Mouse (Mus musculus) hindbrain, embryonic 11.5 days (tissue): Measurements from ENCODE around the gene Med11. TPM values are rescaled to one million over a fixed set of nuclear protein-coding genes. Genes with fewer than 3 reads are reported as not detected.
"Not testable (repeated sequence)": the region's sequence is repeated elsewhere in the genome, so short reads cannot be mapped to it uniquely, and the experiment has no call there.

ENCODE experiments used
- ATAC-seq: fragments of 200-750 bp; cut with Nextera tagmentation; 2 replicates; pipeline ENCODE4 v1.8.0; 2017; ENCODE audit warnings: mild to moderate bottlenecking, moderate TSS enrichment, moderate library complexity; ENCODE audit not compliant: low FRiP score
- DNase-seq: peaks from one replicate; pipeline ENCODE4 v3.0.0-alpha.2; 2015; ENCODE audit warnings: low spot score
- H3K27ac ChIP-seq: fragments of 300-500 bp; sonication (generic); 2 replicates; pipeline ENCODE4 v1.5.1; 2014; ENCODE audit warnings: mild to moderate bottlenecking, low read depth, low read length
- H3K27me3 ChIP-seq: fragments of 300-500 bp; sonication (generic); 2 replicates; pipeline ENCODE4 v1.6.1; 2014; ENCODE audit warnings: mild to moderate bottlenecking, low read length, moderate library complexity, mixed read lengths; ENCODE audit not compliant: control insufficient read depth, insufficient read depth
- H3K36me3 ChIP-seq: fragments of 300-500 bp; sonication (generic); 2 replicates; pipeline ENCODE4 v1.6.1; 2014; ENCODE audit warnings: mild to moderate bottlenecking, low read length, moderate library complexity, mixed read lengths; ENCODE audit not compliant: control insufficient read depth, insufficient read depth
- H3K4me1 ChIP-seq: fragments of 300-500 bp; sonication (generic); replicated peaks from 2 replicates; pipeline ENCODE4 v1.6.1; 2014; ENCODE audit warnings: low read length, mixed read lengths; ENCODE audit not compliant: control insufficient read depth, insufficient read depth
- H3K4me2 ChIP-seq: fragments of 300-500 bp; sonication (generic); replicated peaks from 2 replicates; pipeline ENCODE4 v1.6.1; 2014; ENCODE audit warnings: mild to moderate bottlenecking, low read depth, low read length
- H3K4me3 ChIP-seq: fragments of 300-500 bp; sonication (generic); 2 replicates; pipeline ENCODE4 v1.5.1; 2014; ENCODE audit warnings: low read depth, low read length
- H3K9ac ChIP-seq: fragments of 300-500 bp; sonication (generic); 2 replicates; pipeline ENCODE4 v1.6.1; 2014; ENCODE audit warnings: low read depth, low read length
- H3K9me3 ChIP-seq: fragments of 300-500 bp; sonication (generic); 2 replicates; pipeline ENCODE4 v1.6.1; 2016; ENCODE audit warnings: low read length; ENCODE audit not compliant: control insufficient read depth
- WGBS: fragments of 180-500 bp; shearing (Covaris S2); extraction: QIAGEN DNeasy Blood & Tissue Kit; methylation state at CpG from one replicate; pipeline ENCODE4 v1.1.7; 2014; 5-methylcytosine and 5-hydroxymethylcytosine counted together
- polyA plus RNA-seq: library from polyadenylated mRNA; unstranded; fragments of >200 nt; fragmentation: Nextera tagmentation; extraction: Ambion mirVana; gene quantifications from 2 replicates; pipeline ENCODE4 v1.2.1, GENCODE M21; 2014

The Med11 gene
- polyA plus RNA-seq, 1 experiment from 2014 or later = 40.2 TPM

DNA sequence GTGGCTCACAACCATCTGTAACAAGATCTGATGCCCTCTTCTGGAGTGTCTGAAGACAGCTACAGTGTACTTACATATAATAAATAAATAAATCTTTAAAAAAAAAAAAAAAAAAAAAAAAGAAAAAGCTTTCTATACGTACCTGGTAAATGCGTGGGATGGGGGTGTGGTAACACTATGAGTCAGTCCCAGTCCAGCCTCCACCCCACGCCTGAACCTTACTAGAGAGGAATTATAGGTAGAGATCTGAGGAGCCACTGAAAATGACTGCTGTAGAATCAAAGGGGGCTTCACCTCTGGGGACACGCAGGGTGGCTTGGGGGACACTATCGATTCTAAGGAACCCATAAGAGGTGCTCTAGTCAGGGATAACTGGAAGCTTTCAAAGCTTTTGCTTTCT lies 21.6 kb downstream of the Med11 start:
- not testable (repeated sequence) for ATAC-seq, DNase-seq, H3K4me2 ChIP-seq, H3K4me3 ChIP-seq, H3K9ac ChIP-seq, H3K9me3 ChIP-seq, H3K27ac ChIP-seq, H3K4me1 ChIP-seq, H3K36me3 ChIP-seq, H3K27me3 ChIP-seq
- 90% methylated on average over 5 of the region's 5 CpGs for WGBS

DNA sequence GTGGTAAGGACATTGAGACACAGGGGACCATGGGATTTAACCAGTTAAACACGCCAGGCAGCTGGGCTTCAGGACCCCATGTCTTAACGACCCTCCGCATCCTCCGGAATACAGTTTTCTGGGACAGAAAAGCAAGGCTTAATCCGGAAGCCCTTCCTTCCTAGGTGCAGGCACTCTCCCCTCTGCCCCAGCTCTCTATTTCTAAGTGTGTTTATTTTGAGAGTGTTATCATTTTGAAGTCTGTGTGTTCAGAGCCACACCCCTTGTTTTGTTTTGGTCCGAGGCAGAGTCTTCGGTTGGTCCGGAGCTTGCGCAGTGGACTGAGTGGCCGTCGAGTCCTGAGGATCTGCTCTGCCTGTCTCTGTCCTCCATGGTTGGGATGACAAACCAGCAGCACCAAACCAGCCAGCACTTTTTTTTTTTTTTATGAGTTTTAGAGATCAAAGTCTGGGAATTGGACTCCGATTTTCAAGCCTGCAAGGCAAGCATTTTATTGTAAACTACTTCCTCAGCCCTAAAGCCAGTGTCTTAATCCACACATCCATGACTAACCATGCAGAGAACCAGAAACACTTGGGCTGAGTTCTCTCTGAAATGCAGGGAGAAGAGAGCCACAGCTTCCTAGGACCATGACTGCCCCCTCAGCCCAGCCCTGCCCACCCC lies 23.3 kb downstream of the Med11 start:
- ATAC-seq (no peak), DNase-seq (no peak)
- no peak overlapping the region for H3K4me2 ChIP-seq
- 89% methylated on average over 12 of the region's 12 CpGs for WGBS
- no peak overlapping the region for H3K9ac ChIP-seq
- H3K36me3 ChIP-seq = no peaks in the 10 kb centered on the region
- H3K27me3 ChIP-seq = no peaks in the 10 kb centered on the region
- H3K9me3 ChIP-seq = no peaks in the 10 kb centered on the region
- no peak overlapping the region for H3K4me3 ChIP-seq
- H3K27ac ChIP-seq = no peak overlapping the region
- H3K4me1 ChIP-seq = no peaks in the 10 kb centered on the region

DNA sequence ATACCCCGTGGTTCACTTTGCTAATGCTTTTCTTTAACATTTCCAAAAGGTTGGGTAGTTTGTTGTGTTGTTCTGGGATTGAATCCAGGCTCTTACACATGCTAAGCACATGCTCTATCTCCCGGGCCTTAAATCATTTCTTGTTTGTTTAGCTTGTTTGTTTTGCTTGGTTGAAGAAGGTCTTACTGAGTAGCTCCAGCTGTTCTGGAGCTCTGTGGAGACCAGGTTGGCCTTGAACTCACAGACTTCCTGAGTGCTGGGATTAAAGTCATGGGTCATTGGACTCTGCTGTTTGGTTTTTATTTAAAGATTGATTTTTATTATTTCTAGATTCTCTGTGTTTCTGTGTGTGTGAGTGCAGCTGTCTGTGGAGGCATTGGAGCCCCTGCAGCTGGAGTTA lies 33.8 kb downstream of the Med11 start:
- Histone ChIP-seq H3K9me3 (no peaks in the 10 kb centered on the region), H3K4me2 (no peak overlapping the region), H3K36me3 (no peaks in the 10 kb centered on the region), H3K27ac (no peak overlapping the region), H3K9ac (no peak overlapping the region), H3K27me3 (no peaks in the 10 kb centered on the region), H3K4me1 (no peaks in the 10 kb centered on the region), H3K4me3 (no peak overlapping the region)
- 58% methylated on average over 2 of the region's 2 CpGs for WGBS
- ATAC-seq = no peak
- no peak for DNase-seq

DNA sequence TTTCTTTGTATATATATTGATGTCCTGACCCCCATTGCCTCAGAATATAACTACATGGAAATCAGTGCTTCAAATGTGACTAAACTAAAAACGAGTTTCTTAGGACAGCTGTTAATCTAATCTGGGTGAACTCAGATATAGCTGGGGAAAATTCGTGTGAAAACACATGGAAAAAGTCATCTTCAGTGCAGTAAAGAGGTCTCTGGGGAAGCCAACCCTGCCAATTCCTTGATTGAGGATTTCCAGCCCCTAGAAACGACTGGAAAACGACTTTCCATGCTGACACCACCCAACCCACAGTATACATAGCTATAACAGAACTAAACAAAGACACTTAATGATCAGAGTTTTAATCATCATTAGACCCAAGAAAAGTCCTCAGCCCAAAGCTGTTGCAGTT lies 36.1 kb downstream of the Med11 start:
- ATAC-seq = no peak
- H3K9me3 ChIP-seq = no peaks in the 10 kb centered on the region
- H3K4me1 ChIP-seq = no peaks in the 10 kb centered on the region
- H3K9ac ChIP-seq = no peak overlapping the region
- H3K27me3 ChIP-seq = no peaks in the 10 kb centered on the region
- WGBS = 48% methylated on average over 4 of the region's 4 CpGs
- DNase-seq = no peak
- H3K4me2 ChIP-seq = no peak overlapping the region
- H3K36me3 ChIP-seq = no peaks in the 10 kb centered on the region
- H3K4me3 ChIP-seq = no peak overlapping the region
- no peak overlapping the region for H3K27ac ChIP-seq

DNA sequence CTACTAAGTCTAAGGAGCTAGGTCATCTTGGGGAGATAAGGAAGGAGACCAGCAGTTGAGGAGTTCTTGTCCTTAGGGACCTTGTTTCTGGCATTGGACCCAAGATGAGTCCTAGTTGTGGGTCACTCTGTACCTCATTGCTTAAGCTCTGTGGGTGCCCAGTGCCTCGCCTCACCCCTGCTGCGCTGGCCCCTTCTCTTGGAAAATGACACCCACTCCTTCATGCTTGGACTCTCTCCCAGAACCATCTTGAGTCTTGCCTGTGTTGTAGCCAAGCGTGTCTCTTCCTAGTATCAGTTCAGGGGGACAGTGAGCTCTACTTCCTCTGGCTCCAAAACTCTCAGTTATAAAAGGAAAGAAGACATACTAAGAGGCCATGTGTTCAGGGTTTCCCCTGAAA lies 37.4 kb downstream of the Med11 start:
- H3K4me2 ChIP-seq = no peak overlapping the region
- WGBS = 83% methylated on average over 3 of the region's 3 CpGs

DNA sequence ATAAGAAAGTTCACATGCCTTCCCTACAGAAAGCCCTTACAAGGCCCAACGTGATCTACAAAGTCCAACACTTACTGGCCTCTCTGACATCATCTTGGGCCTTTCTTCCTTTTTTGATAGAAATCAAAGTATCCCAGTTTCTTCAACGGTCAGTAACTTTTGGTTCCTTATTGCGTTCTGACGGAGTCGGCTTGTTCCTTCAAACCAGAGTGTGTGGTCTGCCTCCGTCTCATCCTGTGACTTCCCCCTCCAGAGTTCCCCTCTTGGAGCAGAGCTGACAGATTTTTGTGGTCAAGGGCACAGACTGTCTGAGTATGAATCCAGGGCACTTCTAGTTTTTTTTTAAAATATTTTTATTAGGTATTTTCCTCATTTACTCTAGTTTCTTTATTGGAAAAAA lies 38.0 kb downstream of the Med11 start:
- WGBS = 89% methylated on average over 6 of the region's 6 CpGs
- ATAC-seq (no peak), DNase-seq (no peak)

More for the DNA sequence above, 37.4 kb downstream of the Med11 start:
- Histone ChIP-seq H3K9ac (no peak overlapping the region), H3K4me3 (no peak overlapping the region), H3K27ac (no peak overlapping the region), H3K4me1 (no peaks in the 10 kb centered on the region), H3K27me3 (no peaks in the 10 kb centered on the region), H3K9me3 (no peaks in the 10 kb centered on the region), H3K36me3 (no peaks in the 10 kb centered on the region)
- DNase-seq (no peak), ATAC-seq (no peak)

DNA sequence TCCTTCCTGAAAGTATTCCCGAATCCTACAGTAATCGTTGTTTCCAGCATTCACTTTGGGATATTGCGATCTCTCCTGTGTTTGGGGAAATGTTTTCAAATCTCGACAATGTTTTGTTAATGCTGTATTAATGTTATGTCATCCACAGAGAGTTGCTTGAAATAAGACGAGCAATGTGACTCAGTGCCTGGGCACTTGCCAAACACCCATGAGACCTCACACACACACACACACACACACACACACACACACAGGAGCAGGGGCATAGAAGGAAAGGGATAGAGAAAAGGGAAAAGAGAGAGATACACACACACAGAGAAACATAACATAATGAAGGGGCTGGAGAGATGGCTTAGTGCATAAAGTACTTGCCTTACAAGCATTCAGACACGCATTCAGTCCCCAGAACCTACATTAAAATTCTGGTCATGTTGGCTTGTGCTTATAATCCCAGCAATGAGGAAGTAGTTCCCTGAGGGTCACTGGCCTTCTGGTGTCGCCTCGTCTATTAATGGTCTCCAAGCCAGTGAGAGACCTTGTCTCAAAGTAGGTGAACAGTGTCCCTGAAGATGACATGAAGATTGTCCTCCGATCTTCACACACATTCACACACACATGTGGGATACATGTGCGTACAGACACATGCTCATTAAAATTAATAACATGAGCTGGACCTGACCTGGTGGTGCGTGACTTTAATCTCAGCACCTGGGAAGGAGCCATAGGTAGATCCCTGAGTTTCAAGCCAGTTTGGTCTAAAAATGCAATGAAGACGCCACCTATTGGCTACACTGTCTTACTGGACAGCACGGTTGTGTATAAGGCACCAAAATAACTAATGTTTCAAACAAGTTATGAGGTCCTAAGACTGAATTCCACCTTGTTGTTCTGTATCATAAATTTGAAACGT lies 48.1 kb downstream of the Med11 start:
- DNase-seq = no peak
- ATAC-seq = no peak
- Histone ChIP-seq H3K27me3 (no peaks in the 10 kb centered on the region), H3K9ac (no peak overlapping the region), H3K9me3 (no peaks in the 10 kb centered on the region), H3K36me3 (no peaks in the 10 kb centered on the region), H3K4me3 (no peak overlapping the region), H3K4me2 (no peak overlapping the region), H3K27ac (no peak overlapping the region), H3K4me1 (no peaks in the 10 kb centered on the region)
- WGBS = 78% methylated on average over 14 of the region's 14 CpGs

More for the DNA sequence above, 38.0 kb downstream of the Med11 start:
- Histone ChIP-seq H3K36me3 (no peaks in the 10 kb centered on the region), H3K9ac (no peak overlapping the region), H3K27me3 (no peaks in the 10 kb centered on the region), H3K4me1 (no peaks in the 10 kb centered on the region), H3K4me3 (no peak overlapping the region), H3K27ac (no peak overlapping the region), H3K9me3 (no peaks in the 10 kb centered on the region), H3K4me2 (no peak overlapping the region)

DNA sequence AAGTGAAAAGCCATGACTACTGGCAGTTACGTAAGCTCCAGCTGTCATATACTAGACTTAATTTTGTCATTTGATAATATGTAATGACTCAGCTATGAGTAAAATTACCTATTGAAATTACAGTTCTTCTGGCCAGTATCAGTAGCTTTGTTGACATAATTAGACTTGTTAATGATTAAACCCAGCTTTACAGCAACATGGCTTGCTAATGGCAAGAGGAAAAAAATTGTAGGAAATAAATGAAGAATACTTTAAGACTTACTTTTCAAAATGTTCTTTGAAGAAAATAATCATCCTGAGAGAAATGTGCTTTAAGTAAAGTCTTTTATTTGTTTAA lies 48.7 kb downstream of the Med11 start:
- Histone ChIP-seq H3K27me3 (no peaks in the 10 kb centered on the region), H3K36me3 (no peaks in the 10 kb centered on the region), H3K4me3 (no peak overlapping the region), H3K4me1 (no peaks in the 10 kb centered on the region), H3K4me2 (no peak overlapping the region), H3K9me3 (no peaks in the 10 kb centered on the region), H3K27ac (no peak overlapping the region), H3K9ac (no peak overlapping the region)
- ATAC-seq (no peak), DNase-seq (no peak)
- 98% methylated on average over 1 of the region's 1 CpGs for WGBS

DNA sequence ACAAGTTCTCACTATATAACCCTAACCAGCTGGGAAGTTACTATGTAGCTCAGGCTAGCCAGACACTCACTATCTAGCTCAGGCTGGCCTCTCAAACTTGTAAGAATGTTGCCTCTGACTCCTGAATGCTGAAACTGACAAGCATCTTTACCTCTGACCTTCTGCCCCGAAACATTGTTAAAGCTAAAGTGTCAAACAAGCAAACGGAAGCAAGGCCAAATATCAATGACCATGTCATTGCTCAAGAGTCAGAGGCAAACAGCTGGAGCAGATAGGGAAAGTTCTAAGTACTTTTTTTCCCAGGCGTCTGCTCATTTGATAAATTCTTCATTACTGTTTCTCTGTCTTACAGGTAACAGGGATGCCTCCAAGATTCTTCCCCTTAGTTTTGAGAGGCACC lies 50.3 kb downstream of the Med11 start:
- ATAC-seq = no peak
- Histone ChIP-seq H3K36me3 (no peaks in the 10 kb centered on the region), H3K4me1 (no peaks in the 10 kb centered on the region), H3K9ac (no peak overlapping the region), H3K4me3 (no peak overlapping the region), H3K4me2 (no peak overlapping the region), H3K27me3 (no peaks in the 10 kb centered on the region), H3K9me3 (no peaks in the 10 kb centered on the region), H3K27ac (no peak overlapping the region)
- no peak for DNase-seq
- WGBS = 74% methylated on average over 3 of the region's 3 CpGs
